Mouse (Mus musculus): ENCODE measurements around the gene Ice2. TPM values are rescaled to one million over a fixed set of nuclear protein-coding genes. Genes with fewer than 3 reads are reported as not detected.
A peak's percentile ranks its signal among the peaks of the same experiment; 100 is the strongest.

Ice2 gene
- polyA plus RNA-seq, 1 experiment from 2014 or later, result 12.8 TPM

- no peak for ATAC-seq
- Histone ChIP-seq H3K27me3 (replicated peaks; ENCODE audit: control insufficient read depth, insufficient read depth, low read length) (no peaks in the 10 kb centered on the region), H3K4me3 (ENCODE audit: low read length) (no peak overlapping the region), H3K4me1 (ENCODE audit: control insufficient read depth, insufficient read depth, low read length) (peaks cover 60% of the 10 kb centered on the region), H3K36me3 (ENCODE audit: control insufficient read depth, insufficient read depth, low read length) (0 out of 2 replicates have a peak, but pooled peaks cover 4% of the 10 kb centered on the region), H3K9ac (ENCODE audit: low read depth, low read length) (no peak overlapping the region), H3K27ac (ENCODE audit: low read length) (no peak overlapping the region), H3K4me2 (ENCODE audit: low read depth, low read length) (no peak overlapping the region), H3K9me3 (ENCODE audit: control insufficient read depth, low read length) (no peaks in the 10 kb centered on the region)
- 60% methylated on average over 4 of the region's 4 CpGs for WGBS
These were observed 68.4 kb downstream of the Ice2 start for GRCm38 (mm10) chr9:69466098-69466497.

- Histone ChIP-seq H3K27me3 (replicated peaks; ENCODE audit: control insufficient read depth, insufficient read depth, low read length) (no peaks in the 10 kb centered on the region), H3K36me3 (ENCODE audit: control insufficient read depth, insufficient read depth, low read length) (0 out of 2 replicates have a peak, but pooled peaks cover 2% of the 10 kb centered on the region), H3K4me3 (ENCODE audit: low read length) (no peak overlapping the region), H3K9ac (ENCODE audit: low read depth, low read length) (no peak overlapping the region), H3K9me3 (ENCODE audit: control insufficient read depth, low read length) (no peaks in the 10 kb centered on the region), H3K27ac (ENCODE audit: low read length) (peak overlapping the region; percentile 55), H3K4me2 (ENCODE audit: low read depth, low read length) (no peak overlapping the region), H3K4me1 (ENCODE audit: control insufficient read depth, insufficient read depth, low read length) (peaks cover 72% of the 10 kb centered on the region)
- 50% methylated on average over 10 of the region's 10 CpGs for WGBS
- ATAC-seq, result peak; percentile 86
These were observed 69.7 kb downstream of the Ice2 start for GRCm38 (mm10) chr9:69467310-69467939.

GRCm38 (mm10) chr9:69468991-69469390 is 71.3 kb downstream of the Ice2 start:
- Histone ChIP-seq H3K36me3 (ENCODE audit: control insufficient read depth, insufficient read depth, low read length) (0 out of 2 replicates have a peak, but pooled peaks cover 6% of the 10 kb centered on the region), H3K9ac (ENCODE audit: low read depth, low read length) (no peak overlapping the region), H3K27me3 (replicated peaks; ENCODE audit: control insufficient read depth, insufficient read depth, low read length) (no peaks in the 10 kb centered on the region), H3K9me3 (ENCODE audit: control insufficient read depth, low read length) (no peaks in the 10 kb centered on the region), H3K4me2 (ENCODE audit: low read depth, low read length) (no peak overlapping the region), H3K4me1 (ENCODE audit: control insufficient read depth, insufficient read depth, low read length) (peaks cover 78% of the 10 kb centered on the region), H3K4me3 (ENCODE audit: low read length) (no peak overlapping the region), H3K27ac (ENCODE audit: low read length) (peak overlapping the region; percentile 1; the same call in 1 of the 2 replicates)
- ATAC-seq, result peak; percentile 72
- 14% methylated on average over 9 of the region's 9 CpGs for WGBS

GRCm38 (mm10) chr9:69470362-69470761 is 72.7 kb downstream of the Ice2 start:
- Histone ChIP-seq H3K4me3 (ENCODE audit: low read length) (no peak overlapping the region), H3K9ac (ENCODE audit: low read depth, low read length) (no peak overlapping the region), H3K36me3 (ENCODE audit: control insufficient read depth, insufficient read depth, low read length) (0 out of 2 replicates have a peak, but pooled peaks cover 6% of the 10 kb centered on the region), H3K27ac (ENCODE audit: low read length) (peak overlapping the region; percentile 33), H3K4me2 (ENCODE audit: low read depth, low read length) (no peak overlapping the region), H3K27me3 (replicated peaks; ENCODE audit: control insufficient read depth, insufficient read depth, low read length) (no peaks in the 10 kb centered on the region), H3K9me3 (ENCODE audit: control insufficient read depth, low read length) (no peaks in the 10 kb centered on the region), H3K4me1 (ENCODE audit: control insufficient read depth, insufficient read depth, low read length) (peaks cover 75% of the 10 kb centered on the region)
- WGBS, result 61% methylated on average over 5 of the region's 5 CpGs
- ATAC-seq, result no peak

GRCm38 (mm10) chr9:69470921-69471320 is 73.2 kb downstream of the Ice2 start:
- H3K4me1 ChIP-seq (ENCODE audit: control insufficient read depth, insufficient read depth, low read length), result peaks cover 69% of the 10 kb centered on the region
- peak overlapping the region; percentile 33 for H3K27ac ChIP-seq (ENCODE audit: low read length)
- WGBS, result 15% methylated on average over 6 of the region's 6 CpGs
- no peak overlapping the region for H3K4me3 ChIP-seq (ENCODE audit: low read length)
- no peaks in the 10 kb centered on the region for H3K27me3 ChIP-seq (replicated peaks; ENCODE audit: control insufficient read depth, insufficient read depth, low read length)
- no peaks in the 10 kb centered on the region for H3K9me3 ChIP-seq (ENCODE audit: control insufficient read depth, low read length)
- H3K4me2 ChIP-seq (ENCODE audit: low read depth, low read length), result no peak overlapping the region
- peak overlapping the region; percentile 1; the same call in 1 of the 2 replicates for H3K9ac ChIP-seq (ENCODE audit: low read depth, low read length)
- ATAC-seq, result peak; percentile 9; the same call in 1 of the 2 replicates
- H3K36me3 ChIP-seq (ENCODE audit: control insufficient read depth, insufficient read depth, low read length), result 0 out of 2 replicates have a peak, but pooled peaks cover 6% of the 10 kb centered on the region

- Histone ChIP-seq H3K9ac (ENCODE audit: low read depth, low read length) (no peak overlapping the region), H3K9me3 (ENCODE audit: control insufficient read depth, low read length) (no peaks in the 10 kb centered on the region), H3K4me2 (ENCODE audit: low read depth, low read length) (no peak overlapping the region), H3K27me3 (replicated peaks; ENCODE audit: control insufficient read depth, insufficient read depth, low read length) (no peaks in the 10 kb centered on the region), H3K27ac (ENCODE audit: low read length) (peak overlapping the region; percentile 69), H3K4me1 (ENCODE audit: control insufficient read depth, insufficient read depth, low read length) (peaks cover 57% of the 10 kb centered on the region), H3K36me3 (ENCODE audit: control insufficient read depth, insufficient read depth, low read length) (0 out of 2 replicates have a peak, but pooled peaks cover 10% of the 10 kb centered on the region), H3K4me3 (ENCODE audit: low read length) (no peak overlapping the region)
- 39% methylated on average over 6 of the region's 6 CpGs for WGBS
- peak; percentile 39 for ATAC-seq
These were observed 75.0 kb downstream of the Ice2 start for GRCm38 (mm10) chr9:69472724-69473123.

- no peak overlapping the region for H3K4me2 ChIP-seq (ENCODE audit: low read depth, low read length)
- no peak overlapping the region for H3K9ac ChIP-seq (ENCODE audit: low read depth, low read length)
- 0 out of 2 replicates have a peak, but pooled peaks cover 10% of the 10 kb centered on the region for H3K36me3 ChIP-seq (ENCODE audit: control insufficient read depth, insufficient read depth, low read length)
- no peak overlapping the region for H3K4me3 ChIP-seq (ENCODE audit: low read length)
- no peaks in the 10 kb centered on the region for H3K27me3 ChIP-seq (replicated peaks; ENCODE audit: control insufficient read depth, insufficient read depth, low read length)
- H3K9me3 ChIP-seq (ENCODE audit: control insufficient read depth, low read length), result no peaks in the 10 kb centered on the region
- ATAC-seq, result no peak
- WGBS, result 79% methylated on average over 6 of the region's 6 CpGs
- peaks cover 28% of the 10 kb centered on the region for H3K4me1 ChIP-seq (ENCODE audit: control insufficient read depth, insufficient read depth, low read length)
- no peak overlapping the region for H3K27ac ChIP-seq (ENCODE audit: low read length)
These were observed 78.2 kb downstream of the Ice2 start for GRCm38 (mm10) chr9:69475873-69476272.

GRCm38 (mm10) chr9:69477195-69477823 is 79.6 kb downstream of the Ice2 start:
- H3K27ac ChIP-seq (ENCODE audit: low read length), result no peak overlapping the region; the same call in none of the 2 replicates
- 0 out of 2 replicates have a peak, but pooled peaks cover 10% of the 10 kb centered on the region for H3K36me3 ChIP-seq (ENCODE audit: control insufficient read depth, insufficient read depth, low read length)
- no peaks in the 10 kb centered on the region for H3K27me3 ChIP-seq (replicated peaks; ENCODE audit: control insufficient read depth, insufficient read depth, low read length)
- H3K9me3 ChIP-seq (ENCODE audit: control insufficient read depth, low read length), result no peaks in the 10 kb centered on the region
- 0 out of 2 replicates have a peak, but pooled peaks have one; percentile 24 for ATAC-seq
- 56% methylated on average over 14 of the region's 14 CpGs for WGBS
- no peak overlapping the region for H3K9ac ChIP-seq (ENCODE audit: low read depth, low read length)
- H3K4me1 ChIP-seq (ENCODE audit: control insufficient read depth, insufficient read depth, low read length), result peaks cover 15% of the 10 kb centered on the region
- no peak overlapping the region for H3K4me2 ChIP-seq (ENCODE audit: low read depth, low read length)
- no peak overlapping the region for H3K4me3 ChIP-seq (ENCODE audit: low read length)

GRCm38 (mm10) chr9:69477824-69478222 is 80.1 kb downstream of the Ice2 start:
- Histone ChIP-seq H3K9me3 (ENCODE audit: control insufficient read depth, low read length) (no peaks in the 10 kb centered on the region), H3K27ac (ENCODE audit: low read length) (no peak overlapping the region), H3K9ac (ENCODE audit: low read depth, low read length) (no peak overlapping the region), H3K36me3 (ENCODE audit: control insufficient read depth, insufficient read depth, low read length) (0 out of 2 replicates have a peak, but pooled peaks cover 10% of the 10 kb centered on the region), H3K4me1 (ENCODE audit: control insufficient read depth, insufficient read depth, low read length) (peaks cover 12% of the 10 kb centered on the region), H3K27me3 (replicated peaks; ENCODE audit: control insufficient read depth, insufficient read depth, low read length) (no peaks in the 10 kb centered on the region), H3K4me2 (ENCODE audit: low read depth, low read length) (no peak overlapping the region), H3K4me3 (ENCODE audit: low read length) (no peak overlapping the region)
- no peak for ATAC-seq
- WGBS, result 60% methylated on average over 6 of the region's 6 CpGs
